Mouse (Mus musculus): Measurements from ENCODE around the gene Nefh.

DNA sequence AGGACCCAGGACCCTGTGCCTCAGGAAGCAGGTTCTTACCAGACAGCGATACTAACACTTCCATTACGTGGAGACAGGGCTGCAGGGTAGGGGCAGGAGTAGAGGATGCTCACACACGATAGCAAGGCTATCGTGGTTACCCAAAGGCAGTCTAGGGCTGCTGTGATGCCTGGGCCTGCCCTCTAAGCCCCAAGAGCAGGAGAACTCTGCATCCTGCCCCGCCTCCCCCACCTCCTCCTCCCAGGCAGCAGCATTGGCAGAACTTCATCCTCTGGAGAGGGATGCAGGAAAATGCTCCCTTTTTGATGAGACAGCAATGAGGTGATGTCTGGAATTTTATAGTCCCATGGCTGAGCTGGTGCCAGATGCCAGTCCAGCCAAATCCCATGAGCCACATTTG lies 19.0 kb upstream of the Nefh start:
- no peak for TF ChIP-seq POLR2A (IDR thresholded peaks at IDR 0.05; ENCODE audit: low read depth, low read length)
- no peak for TF ChIP-seq CTCF (IDR thresholded peaks at IDR 0.05; ENCODE audit: extremely low read depth, insufficient read length, insufficient replicate concordance, low read depth, low read length)
